Mouse (Mus musculus): Measurements from ENCODE around the gene Rnf214. TPM values are rescaled to one million over a fixed set of nuclear protein-coding genes. Genes with fewer than 3 reads are reported as not detected.
A peak's percentile ranks its signal among the peaks of the same experiment; 100 is the strongest.

Gene Rnf214
- total and polyA plus RNA-seq, 2 experiments = 12.4 to 16.3 TPM

DNA sequence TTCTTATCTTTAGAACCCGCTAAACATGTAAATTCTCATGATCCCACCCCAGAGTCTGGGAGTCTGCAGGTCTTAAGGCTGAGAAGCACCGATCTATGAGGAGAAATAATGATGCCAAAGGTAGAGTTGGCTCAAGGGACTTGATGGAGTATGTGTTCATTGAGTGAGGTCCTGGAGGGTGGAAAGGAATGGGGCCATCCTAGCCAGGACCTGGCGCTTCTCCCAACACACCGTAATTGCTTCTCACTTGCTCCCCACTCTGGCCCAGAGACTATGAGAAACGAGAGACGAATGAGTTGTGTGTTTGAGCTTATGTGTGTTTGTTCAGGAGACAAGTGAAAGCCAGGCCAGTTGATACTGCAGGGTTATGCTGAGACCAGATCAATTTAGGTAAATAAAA, 65.3 kb downstream of the Rnf214 start:
- TF ChIP-seq CTCF (IDR thresholded peaks at IDR 0.05; ENCODE audit: low read depth, low read length) (no peak), POLR2A (IDR thresholded peaks at IDR 0.05; ENCODE audit: extremely low read depth, insufficient read depth, low read length) (no peak)
- Histone ChIP-seq H3K9ac (ENCODE audit: low read depth, low read length) (no peak overlapping the region), H3K4me1 (ENCODE audit: control insufficient read depth, insufficient read depth, low read length) (peaks cover 28% of the 10 kb centered on the region), H3K36me3 (ENCODE audit: control insufficient read depth, insufficient read depth, low read length) (no peaks in the 10 kb centered on the region), H3K4me3 (ENCODE audit: insufficient read depth, low read depth, low read length) (no peak overlapping the region), H3K27me3 (ENCODE audit: control insufficient read depth, insufficient read depth, low read length) (no peaks in the 10 kb centered on the region), H3K27ac (replicated peaks; ENCODE audit: insufficient read depth, low read depth, low read length) (no peak overlapping the region), H3K79me2 (ENCODE audit: control insufficient read depth, insufficient read depth, low read length) (peaks cover 26% of the 10 kb centered on the region; the same call in 1 of the 2 replicates)
- WGBS = 30% methylated on average over 6 of the region's 6 CpGs
- DNase-seq (ENCODE audit: extremely low read depth, low read depth, low spot score) = peak; percentile 77

DNA sequence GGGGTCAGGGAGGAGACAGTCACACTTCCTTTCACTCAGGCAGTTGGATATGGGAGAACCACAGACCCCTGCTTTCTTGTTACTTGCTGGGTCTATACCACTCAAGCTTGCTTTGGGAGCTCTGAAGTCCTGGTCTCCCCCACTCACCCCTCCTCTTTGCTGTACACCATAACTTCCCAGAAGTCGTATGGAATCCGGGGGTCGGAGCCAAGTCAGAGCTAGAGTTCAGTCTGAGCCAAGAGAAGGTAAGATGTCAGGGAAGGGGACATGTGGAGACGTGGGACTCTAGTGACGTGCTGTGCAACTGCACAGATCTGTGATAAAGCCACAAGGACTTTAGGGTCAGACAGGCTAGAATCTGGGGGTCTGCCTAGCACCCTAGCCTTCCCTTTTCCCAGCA, 66.4 kb downstream of the Rnf214 start:
- Histone ChIP-seq H3K36me3 (ENCODE audit: control insufficient read depth, insufficient read depth, low read length) (no peaks in the 10 kb centered on the region), H3K79me2 (ENCODE audit: control insufficient read depth, insufficient read depth, low read length) (peaks cover 26% of the 10 kb centered on the region; the same call in 1 of the 2 replicates), H3K4me3 (ENCODE audit: insufficient read depth, low read depth, low read length) (no peak overlapping the region; the same call in 1 of the 2 replicates), H3K9ac (ENCODE audit: low read depth, low read length) (peak overlapping the region; percentile 7; the same call in 1 of the 2 replicates), H3K27ac (replicated peaks; ENCODE audit: insufficient read depth, low read depth, low read length) (no peak overlapping the region), H3K27me3 (ENCODE audit: control insufficient read depth, insufficient read depth, low read length) (no peaks in the 10 kb centered on the region), H3K4me1 (ENCODE audit: control insufficient read depth, insufficient read depth, low read length) (peaks cover 28% of the 10 kb centered on the region)
- TF ChIP-seq POLR2A (IDR thresholded peaks at IDR 0.05; ENCODE audit: extremely low read depth, insufficient read depth, low read length) (no peak), CTCF (IDR thresholded peaks at IDR 0.05; ENCODE audit: low read depth, low read length) (no peak)
- WGBS = 30% methylated on average over 5 of the region's 5 CpGs
- no peak for DNase-seq (ENCODE audit: extremely low read depth, low read depth, low spot score)

DNA sequence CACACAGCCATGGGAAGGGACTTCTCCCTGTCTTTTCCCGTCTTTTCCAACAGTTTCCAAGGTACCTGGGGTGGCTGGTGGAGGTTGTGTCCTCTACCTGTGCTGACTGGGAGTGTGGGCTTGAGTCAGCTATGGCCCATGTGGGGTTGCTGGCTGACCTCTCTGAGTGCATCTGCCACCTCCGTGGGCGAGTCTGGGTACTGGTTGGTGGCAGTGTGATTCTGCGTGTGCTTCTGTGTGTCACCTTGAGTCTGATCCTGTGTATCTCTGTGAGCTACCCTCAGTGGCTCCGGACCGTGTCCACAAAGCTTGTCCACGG, 66.8 kb downstream of the Rnf214 start:
- WGBS = 19% methylated on average over 7 of the region's 7 CpGs
- TF ChIP-seq CTCF (IDR thresholded peaks at IDR 0.05; ENCODE audit: low read depth, low read length) = no peak
- TF ChIP-seq POLR2A (IDR thresholded peaks at IDR 0.05; ENCODE audit: extremely low read depth, insufficient read depth, low read length) = no peak
- H3K4me3 ChIP-seq (ENCODE audit: insufficient read depth, low read depth, low read length) = peak overlapping the region; percentile 5
- H3K27ac ChIP-seq (replicated peaks; ENCODE audit: insufficient read depth, low read depth, low read length) = no peak overlapping the region
- no peaks in the 10 kb centered on the region for H3K36me3 ChIP-seq (ENCODE audit: control insufficient read depth, insufficient read depth, low read length)
- DNase-seq (ENCODE audit: extremely low read depth, low read depth, low spot score) = no peak
- no peaks in the 10 kb centered on the region for H3K27me3 ChIP-seq (ENCODE audit: control insufficient read depth, insufficient read depth, low read length)
- H3K9ac ChIP-seq (ENCODE audit: low read depth, low read length) = peak overlapping the region; percentile 7; the same call in 1 of the 2 replicates
- H3K4me1 ChIP-seq (ENCODE audit: control insufficient read depth, insufficient read depth, low read length) = peaks cover 28% of the 10 kb centered on the region
- peaks cover 26% of the 10 kb centered on the region; the same call in 1 of the 2 replicates for H3K79me2 ChIP-seq (ENCODE audit: control insufficient read depth, insufficient read depth, low read length)

DNA sequence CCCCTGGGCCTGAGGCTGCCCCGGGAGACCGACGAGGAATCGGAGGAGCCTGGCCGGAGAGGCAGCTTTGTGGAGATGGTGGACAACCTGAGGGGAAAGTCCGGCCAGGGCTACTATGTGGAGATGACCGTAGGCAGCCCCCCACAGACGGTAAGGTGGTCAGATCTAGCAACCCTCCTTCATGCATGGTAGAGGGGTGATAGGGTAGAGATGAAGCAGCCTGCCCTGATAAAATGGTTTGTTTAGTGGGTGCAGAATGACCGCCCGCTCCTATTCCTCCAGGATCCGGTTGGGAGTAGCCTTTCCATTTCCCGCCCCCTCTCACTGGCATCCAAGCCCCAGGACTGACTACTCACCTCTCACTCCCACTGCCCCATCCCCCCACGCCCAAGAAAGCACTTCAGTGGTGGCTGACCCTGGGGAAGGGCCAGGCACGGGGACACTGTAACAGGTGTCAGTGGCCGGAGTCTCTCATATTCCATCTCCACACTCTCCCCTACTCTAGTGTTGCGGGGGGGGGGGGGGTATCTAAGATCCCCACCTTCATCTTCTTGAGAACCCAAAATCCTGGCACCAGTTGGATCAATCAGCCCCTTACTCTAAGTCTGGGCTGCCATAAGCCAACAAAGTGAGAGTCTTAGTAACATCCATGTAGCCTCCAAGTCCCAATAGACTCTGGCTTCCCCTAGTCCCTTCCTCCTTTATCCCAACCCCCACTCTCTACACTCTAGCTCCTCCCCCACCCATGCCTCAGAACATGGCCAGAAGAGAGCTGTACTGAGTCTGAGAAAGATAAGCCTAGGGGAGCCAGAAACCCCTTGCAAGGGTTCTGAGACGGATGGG, 67.4 kb downstream of the Rnf214 start:
- no peaks in the 10 kb centered on the region for H3K36me3 ChIP-seq (ENCODE audit: control insufficient read depth, insufficient read depth, low read length)
- H3K4me1 ChIP-seq (ENCODE audit: control insufficient read depth, insufficient read depth, low read length) = peaks cover 28% of the 10 kb centered on the region

DNA sequence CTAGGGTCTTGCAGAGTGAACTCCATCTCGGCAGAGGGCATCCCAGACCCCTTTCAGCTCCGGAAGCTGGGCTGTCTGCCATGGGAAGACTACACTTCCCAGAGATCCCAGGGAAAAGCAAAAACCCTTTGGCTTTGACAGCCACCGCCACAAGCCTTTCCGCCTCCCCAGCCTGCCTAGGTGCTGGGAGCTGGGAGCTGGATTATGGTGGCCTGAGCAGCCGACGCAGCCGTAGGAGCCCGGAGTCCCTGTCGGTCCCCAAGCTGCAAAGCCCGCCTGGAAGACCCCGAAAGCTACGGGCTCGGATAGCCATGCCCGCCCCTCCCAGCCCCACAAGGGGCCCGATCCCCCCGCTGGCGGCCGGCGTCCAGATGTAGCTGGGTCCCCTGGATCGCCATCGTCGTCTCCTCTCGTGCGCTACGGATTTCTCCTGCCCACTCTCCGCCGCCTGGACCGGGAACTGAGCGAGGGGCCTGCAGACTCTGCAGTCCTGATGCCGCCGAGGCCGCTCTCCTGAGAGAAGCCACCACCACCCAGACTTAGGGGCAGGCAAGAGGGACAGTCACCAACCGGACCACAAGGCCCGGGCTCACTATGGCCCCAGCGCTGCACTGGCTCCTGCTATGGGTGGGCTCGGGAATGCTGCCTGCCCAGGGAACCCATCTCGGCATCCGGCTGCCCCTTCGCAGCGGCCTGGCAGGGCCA, 68.1 kb downstream of the Rnf214 start, which contains the start of gene Bace1:
Bace1 (plus strand) TSS at position 147 of the 705 bp plus-strand sequence.
- peaks cover 23% of the 10 kb centered on the region; the same call in 1 of the 2 replicates for H3K79me2 ChIP-seq (ENCODE audit: control insufficient read depth, insufficient read depth, low read length)
- peaks cover 28% of the 10 kb centered on the region for H3K4me1 ChIP-seq (ENCODE audit: control insufficient read depth, insufficient read depth, low read length)
- peak; percentile 62 for DNase-seq (ENCODE audit: extremely low read depth, low read depth, low spot score)
- peak within 1 kb of the TSS; percentile 88 for H3K4me3 ChIP-seq (ENCODE audit: insufficient read depth, low read depth, low read length)
- H3K9ac ChIP-seq (ENCODE audit: low read depth, low read length) = peak within 1 kb of the TSS; percentile 89
- TF ChIP-seq POLR2A (IDR thresholded peaks at IDR 0.05; ENCODE audit: extremely low read depth, insufficient read depth, low read length) = peak; percentile 89
- TF ChIP-seq CTCF (IDR thresholded peaks at IDR 0.05; ENCODE audit: low read depth, low read length) = no peak; the same call in 1 of the 2 replicates
- H3K27ac ChIP-seq (replicated peaks; ENCODE audit: insufficient read depth, low read depth, low read length) = peak within 1 kb of the TSS; percentile 18; the same call in 1 of the 2 replicates
- H3K36me3 ChIP-seq (ENCODE audit: control insufficient read depth, insufficient read depth, low read length) = no peaks in the 10 kb centered on the region
- H3K27me3 ChIP-seq (ENCODE audit: control insufficient read depth, insufficient read depth, low read length) = no peaks in the 10 kb centered on the region
- WGBS = 1% methylated on average over 40 of the region's 40 CpGs

More for the DNA sequence above, 67.4 kb downstream of the Rnf214 start:
- peak overlapping the region; percentile 89 for H3K9ac ChIP-seq (ENCODE audit: low read depth, low read length)
- H3K4me3 ChIP-seq (ENCODE audit: insufficient read depth, low read depth, low read length) = peak overlapping the region; percentile 88
- WGBS = 4% methylated on average over 17 of the region's 17 CpGs
- no peak for DNase-seq (ENCODE audit: extremely low read depth, low read depth, low spot score)
- TF ChIP-seq CTCF (IDR thresholded peaks at IDR 0.05; ENCODE audit: low read depth, low read length) = no peak
- no peak for TF ChIP-seq POLR2A (IDR thresholded peaks at IDR 0.05; ENCODE audit: extremely low read depth, insufficient read depth, low read length)
- H3K27ac ChIP-seq (replicated peaks; ENCODE audit: insufficient read depth, low read depth, low read length) = peak overlapping the region; percentile 18; the same call in 1 of the 2 replicates
- H3K27me3 ChIP-seq (ENCODE audit: control insufficient read depth, insufficient read depth, low read length) = no peaks in the 10 kb centered on the region
- peaks cover 26% of the 10 kb centered on the region; the same call in 1 of the 2 replicates for H3K79me2 ChIP-seq (ENCODE audit: control insufficient read depth, insufficient read depth, low read length)

Measured in liver, adult 2 months (tissue).